Mouse (Mus musculus) small intestine, adult 2 months (tissue): ENCODE measurements around the gene Dock1.

Experiments used
- CTCF ChIP-seq: fragments of 200-500 bp; IDR thresholded peaks from 2 replicates; pipeline ENCODE4 v1.5.1; 2012; ENCODE audit warnings: low read depth, mild to moderate bottlenecking, control low read depth, inconsistent platforms, low read length, moderate library complexity, mixed read lengths; ENCODE audit not compliant: insufficient replicate concordance, insufficient read length; ENCODE audit errors: extremely low read depth
- POLR2A ChIP-seq: fragments of 200-500 bp; IDR thresholded peaks from 2 replicates; pipeline ENCODE4 v1.6.1; 2012; ENCODE audit warnings: low read depth, mild to moderate bottlenecking, control low read depth, inconsistent platforms, low read length, moderate library complexity

DNA sequence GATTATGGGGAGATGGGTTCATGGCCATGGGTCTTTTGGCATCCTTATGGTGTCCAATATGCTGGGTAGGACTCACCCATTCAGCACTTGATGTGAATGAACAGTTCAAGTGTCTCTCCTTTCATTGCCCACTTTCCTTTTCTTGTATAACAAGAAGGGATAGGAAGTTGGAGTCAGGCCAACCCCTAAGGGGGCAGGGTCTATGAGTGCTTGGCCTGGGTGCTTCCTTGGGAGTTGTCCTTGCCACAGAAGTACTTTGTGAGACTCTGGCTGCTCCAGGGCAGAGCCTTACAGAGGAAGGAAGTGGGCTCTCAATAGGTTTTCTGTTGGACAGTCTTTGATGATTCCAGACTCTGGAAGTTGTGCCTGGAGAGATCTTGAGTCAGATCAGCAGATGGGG, 58.9 kb downstream of the Dock1 start:
- TF ChIP-seq POLR2A (no peak), CTCF (no peak)
